Mouse (Mus musculus): Measurements from ENCODE around the gene Prkg1.

Prkg1 gene

DNA sequence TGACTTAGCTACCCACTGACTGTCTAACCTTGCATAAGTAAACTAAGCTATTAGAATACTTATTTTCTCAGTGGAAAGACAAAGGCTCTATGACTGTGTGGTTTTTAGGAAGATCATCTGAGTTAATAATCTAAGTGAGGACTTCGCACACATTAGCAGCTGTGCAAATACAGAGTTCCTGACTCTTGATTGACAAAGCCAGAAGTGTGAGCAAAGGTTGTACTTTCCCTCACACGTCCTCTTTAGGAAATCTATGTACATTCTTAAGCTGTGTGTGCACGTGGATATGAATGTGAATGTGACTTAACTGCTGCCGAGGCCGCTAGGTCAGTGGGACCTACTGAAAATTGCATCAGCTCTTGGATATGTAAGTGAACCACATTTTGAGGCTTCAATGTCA, 738.0 kb downstream of the Prkg1 start:
- no peak for DNase-seq

DNA sequence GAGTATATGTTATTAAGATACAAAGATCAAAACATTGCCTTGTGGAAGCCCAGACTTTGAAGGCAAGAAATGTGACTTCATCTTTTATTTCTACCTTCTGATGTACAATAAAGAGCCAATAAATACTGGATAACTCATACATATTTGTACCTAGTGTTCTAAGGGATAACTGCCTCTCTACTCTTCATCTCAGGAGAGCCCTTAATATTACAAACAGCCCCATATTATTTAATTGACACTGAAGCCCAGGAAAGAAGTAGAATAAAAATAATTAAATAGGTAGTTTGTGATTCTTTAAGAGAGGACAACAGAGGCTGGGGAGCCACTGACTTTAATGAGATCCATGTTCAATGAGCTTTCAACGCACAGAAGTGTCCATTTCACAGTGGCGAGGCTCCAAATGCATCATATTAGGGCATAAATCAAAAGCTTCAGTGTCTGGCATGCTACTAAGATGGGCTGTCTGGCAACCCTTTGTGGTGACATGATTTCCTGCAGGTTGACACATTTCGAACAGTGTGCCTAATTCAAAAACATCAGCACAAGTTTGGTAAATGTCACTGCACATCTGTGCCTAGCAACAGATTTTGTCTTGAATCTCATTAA, 753.2 kb downstream of the Prkg1 start:
- no peak for DNase-seq

DNA sequence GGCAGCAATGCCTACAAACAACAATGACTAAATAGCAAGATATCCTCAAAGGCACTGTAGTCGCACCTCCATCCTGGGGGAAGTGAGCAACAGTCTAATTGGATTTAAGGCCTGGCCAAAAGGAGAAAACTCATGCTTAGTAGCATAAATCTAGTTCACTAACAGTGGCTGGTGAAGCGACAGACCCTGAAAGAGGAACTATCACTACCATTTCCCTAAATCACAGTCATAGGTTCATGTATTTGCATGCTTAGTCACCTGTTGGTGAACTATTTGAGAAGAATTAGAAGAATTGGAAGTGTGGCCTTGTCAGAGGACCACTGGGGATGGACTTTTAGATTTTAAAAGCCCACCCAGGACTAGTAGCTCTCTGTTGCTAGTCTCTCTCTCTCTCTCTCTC, 766.3 kb downstream of the Prkg1 start:
- no peak for DNase-seq

DNA sequence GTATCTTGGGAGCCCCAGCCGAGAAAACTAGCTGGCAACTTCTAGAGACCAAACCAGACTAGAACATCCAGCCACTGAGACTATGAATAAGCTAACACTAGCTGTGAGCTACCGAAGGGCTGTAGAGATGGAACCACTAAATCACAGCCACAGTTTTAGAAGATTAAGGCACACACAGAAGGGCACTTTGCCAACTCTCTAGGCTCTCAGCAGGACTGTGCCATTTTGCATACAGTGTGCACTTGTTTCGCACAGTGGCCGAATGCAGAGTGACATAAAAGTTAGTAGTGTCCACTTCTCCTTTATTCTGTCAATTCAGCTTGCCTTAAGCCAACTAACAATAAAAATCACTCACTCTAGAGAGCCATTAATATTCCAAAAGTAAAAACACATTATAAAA, 774.4 kb downstream of the Prkg1 start:
- DNase-seq = no peak

DNA sequence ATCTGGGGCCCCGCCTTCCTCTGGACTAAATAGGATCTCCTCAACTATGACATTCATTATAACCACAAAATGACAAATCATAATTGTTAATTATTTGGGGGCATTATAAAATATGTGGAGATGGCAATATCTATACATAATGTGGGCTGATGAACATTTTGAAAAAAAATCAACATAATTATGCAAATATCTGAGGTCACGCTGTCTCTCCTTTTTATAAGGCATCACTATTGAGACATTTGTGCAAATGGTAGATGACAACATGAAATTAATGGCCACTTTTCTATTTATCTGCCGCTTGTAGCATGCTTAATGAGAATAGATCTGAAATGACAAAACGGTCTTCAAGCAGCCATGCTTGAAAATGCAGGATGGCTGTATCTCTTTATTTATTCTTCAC, 782.4 kb downstream of the Prkg1 start:
- no peak for DNase-seq

DNA sequence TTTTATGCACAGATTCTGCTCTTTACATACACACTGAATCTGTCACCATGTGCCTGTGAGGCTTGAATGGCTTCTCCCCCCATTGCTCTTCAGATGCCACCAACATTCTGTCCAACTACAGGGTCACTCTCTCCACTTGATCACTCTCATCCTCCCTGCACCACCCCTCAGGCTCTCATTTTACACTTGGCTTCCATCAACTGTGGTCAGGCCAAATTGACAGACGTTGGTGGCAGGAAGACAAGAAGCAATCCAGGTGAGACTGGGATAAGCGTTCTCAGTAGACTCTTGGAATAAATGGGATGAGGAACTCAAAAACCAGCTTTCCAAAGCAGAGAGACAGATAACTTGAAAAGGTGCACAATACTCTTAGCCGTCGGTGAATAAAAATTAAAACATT, 786.7 kb downstream of the Prkg1 start:
- DNase-seq = peak; percentile 73 to 82

DNA sequence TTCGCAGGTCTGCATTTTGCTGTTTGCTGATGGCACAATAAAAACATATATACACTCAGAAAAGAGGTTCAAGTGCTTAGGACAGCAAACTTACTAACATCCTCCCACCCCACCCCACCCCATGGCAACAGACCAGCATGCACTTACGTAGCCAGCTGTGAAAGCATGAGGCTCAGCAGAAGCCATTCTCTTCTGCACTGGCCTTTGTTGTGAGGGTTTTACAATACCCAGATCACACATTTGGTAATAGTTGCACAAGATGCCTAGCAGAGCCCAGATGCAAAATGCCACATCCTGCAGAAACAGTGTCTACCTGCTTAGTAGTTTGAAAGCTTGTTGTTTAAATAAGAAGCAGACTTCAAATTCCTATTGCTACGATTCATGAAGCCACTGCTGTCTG, 814.2 kb downstream of the Prkg1 start:
- no peak for DNase-seq

DNA sequence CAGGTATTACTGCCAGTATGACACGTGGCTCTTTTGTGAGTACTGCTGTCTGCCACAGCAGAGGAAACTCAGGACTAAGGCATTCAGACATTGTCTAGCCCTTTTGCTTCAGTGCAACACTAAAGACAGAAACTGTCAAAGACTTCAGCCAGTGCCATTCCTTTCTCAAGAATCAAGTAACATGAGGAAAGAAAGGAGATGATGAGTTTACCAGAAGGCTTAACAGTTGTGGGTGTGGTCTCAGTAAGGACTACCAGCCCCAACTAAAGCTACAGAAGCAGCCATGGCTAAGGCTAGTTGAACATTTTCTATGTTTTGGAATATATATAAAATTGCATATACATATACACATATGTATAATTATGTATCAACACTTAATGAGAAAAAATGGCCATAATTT, 816.6 kb downstream of the Prkg1 start:
- DNase-seq = no peak

DNA sequence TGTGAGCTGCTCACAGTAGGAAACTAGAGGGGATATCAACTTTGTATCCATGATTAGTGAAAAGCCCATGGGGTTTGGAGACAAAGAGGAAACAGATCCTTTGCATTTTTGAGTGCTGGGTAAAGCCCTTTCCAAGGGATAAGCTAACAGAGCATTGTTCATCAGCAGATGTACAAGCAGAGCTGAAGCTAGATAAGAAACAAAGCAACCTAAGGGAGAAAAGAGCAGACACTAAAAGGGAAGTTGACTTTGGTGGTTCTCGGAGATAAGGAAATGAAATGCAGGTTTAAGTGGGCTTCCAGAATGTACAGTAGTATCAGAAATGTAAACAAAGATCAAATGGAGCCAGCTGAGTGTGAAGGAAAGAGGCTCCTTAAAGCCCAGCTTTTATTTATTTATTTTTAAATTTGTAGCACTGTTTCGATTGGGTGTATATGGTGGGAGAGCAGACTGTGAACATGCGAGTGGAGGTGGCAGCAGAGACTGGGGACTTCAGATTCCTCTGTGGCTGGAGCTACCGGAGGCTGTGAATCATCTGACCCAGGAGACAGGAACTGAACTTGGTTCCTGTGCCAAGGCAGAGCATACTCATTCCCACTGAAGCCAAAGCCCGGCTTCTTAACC, 822.4 kb downstream of the Prkg1 start:
- DNase-seq = no peak

DNA sequence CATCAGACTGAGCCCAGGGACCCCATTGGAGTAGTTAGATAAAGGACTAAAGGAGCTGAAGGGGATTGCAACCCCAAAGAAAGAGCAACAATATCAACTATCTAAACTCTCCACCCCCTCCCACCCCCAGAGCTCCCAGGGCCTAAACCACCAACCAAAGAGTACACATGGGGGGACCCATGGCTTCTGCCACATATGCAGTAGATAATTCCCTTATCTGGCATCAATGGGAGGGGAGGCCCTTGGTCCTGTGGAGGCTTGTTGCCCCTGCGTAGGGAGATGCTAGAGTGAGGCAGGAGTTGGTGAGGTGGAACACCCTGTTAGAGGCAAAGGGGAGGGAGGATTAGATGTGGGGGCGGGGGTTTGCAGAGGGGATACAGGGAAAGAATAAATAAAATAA, 826.8 kb downstream of the Prkg1 start:
- no peak for DNase-seq

DNA sequence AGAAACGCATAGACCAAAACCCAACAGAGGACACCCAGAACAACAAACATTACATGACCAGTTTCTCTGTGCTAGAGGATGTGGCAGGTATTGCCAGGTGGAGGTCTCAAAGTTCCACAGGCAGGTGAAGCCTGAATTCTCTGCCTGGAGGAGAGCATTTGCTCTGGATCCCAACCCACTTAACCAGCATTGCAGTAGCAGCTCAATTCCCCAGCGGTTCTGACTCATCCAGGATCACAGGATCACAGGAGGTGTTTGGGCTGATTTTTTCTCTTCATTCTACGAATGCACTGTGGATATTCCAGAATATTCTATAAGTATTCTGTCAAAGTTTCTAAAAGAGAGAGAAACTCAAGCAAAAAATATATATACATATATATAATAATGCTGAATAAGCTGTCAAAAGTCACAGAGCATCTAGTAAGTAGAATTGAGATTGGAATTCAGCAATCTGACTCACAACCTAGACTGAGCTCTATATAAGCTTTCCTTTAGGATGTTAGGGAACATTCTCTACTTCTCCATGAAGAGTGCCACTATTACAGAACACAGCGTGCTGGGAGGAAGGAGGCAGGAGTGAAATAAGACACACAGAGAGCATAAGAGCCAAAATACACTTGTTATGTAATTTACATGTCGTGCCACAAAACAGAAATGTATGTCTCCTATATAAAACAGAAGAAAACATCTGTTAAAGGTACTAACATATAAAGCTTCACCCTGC, 833.2 kb downstream of the Prkg1 start:
- DNase-seq = no peak

DNA sequence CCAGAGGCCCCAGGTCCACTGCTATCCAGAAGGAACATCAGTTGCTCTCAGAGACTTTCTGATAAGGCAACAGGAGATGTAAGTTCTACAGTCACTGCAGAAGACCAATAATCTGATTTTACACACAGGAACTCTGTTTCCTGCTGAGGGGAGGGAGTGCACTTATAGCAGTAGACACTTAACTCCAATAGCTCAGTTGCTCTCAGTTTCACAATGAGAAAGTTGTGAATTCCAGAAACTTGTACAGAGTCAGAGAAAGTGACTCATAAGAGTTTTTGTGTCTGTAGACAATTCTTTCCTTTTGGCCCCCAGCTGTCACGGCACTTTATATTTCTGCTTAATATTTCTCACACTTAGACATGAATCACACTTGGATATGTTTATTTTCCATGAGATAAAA, 840.8 kb downstream of the Prkg1 start:
- DNase-seq = no peak

DNA sequence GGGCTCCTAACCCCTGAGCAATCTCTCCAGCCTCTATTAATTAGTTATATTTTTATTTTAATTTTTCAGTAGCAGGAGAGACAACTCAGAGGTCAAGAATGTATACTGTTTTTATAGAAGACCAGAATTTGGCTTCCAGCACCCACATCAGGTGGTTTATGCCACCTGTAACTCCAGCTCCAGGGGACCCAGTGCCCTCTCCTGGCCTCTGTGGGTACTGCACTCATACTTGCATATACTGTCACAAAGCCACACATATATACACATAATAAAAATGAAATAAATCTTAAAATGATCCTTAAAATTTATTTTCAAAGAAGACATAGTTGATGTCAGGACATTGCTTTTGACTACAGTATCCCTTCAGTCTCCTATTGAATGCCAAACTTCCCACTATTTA, 862.5 kb downstream of the Prkg1 start:
- DNase-seq = no peak

DNA sequence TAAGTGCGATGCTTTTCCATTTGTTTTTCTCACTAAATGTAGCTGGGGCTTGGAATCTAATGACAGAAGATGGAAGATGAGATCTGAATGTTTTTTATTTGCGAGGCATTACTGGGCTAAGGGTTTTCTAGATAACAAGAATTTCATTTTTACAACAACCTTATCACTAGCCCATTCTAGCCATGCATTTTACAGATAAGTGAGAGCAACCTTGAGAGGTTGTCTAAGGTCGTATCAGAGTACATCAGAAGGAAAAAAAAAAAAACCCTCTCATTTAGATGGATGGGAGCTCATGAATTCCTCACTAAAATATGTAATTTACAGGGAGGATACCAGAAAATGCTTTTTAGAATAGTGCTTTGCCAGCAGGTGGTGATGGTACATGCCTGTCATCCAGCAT, 863.8 kb downstream of the Prkg1 start:
- DNase-seq = no peak

DNA sequence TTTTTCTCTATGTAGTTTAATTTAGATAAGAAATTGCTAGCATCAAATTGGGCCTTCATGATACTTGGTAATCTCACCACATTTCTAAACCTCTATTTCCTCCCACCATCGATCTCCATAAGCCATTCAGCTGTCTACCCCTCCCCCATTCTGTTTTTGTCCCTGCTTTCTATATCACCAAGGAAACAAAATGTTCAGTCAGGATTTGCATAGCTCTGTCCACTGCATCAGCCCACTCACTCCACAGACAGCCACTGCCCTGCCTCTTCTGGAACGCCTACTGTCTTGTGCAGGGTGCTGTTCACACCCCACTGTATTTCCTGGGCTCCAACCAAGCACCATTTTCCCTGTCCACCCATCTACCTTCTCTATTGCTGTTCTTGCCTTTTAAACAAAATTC, 874.5 kb downstream of the Prkg1 start:
- DNase-seq = no peak

DNA sequence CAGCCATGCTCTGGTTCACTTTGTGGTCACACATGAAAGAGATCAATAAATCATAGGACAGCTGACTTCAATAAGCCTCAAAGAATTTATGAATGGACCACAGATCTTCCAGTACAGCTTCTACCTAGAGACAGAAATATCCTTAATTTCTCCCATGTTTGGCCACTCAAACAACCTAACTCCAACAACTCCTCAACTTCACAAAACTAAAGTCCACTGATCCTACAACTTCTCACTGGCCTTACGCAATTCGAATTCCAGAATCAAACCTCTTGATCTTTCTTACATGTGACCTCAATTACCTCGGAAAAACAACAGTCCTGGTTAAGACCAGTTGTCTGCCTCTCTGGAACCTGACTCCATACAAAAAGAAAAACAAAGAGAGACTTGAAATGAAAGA, 875.0 kb downstream of the Prkg1 start:
- no peak for DNase-seq

DNA sequence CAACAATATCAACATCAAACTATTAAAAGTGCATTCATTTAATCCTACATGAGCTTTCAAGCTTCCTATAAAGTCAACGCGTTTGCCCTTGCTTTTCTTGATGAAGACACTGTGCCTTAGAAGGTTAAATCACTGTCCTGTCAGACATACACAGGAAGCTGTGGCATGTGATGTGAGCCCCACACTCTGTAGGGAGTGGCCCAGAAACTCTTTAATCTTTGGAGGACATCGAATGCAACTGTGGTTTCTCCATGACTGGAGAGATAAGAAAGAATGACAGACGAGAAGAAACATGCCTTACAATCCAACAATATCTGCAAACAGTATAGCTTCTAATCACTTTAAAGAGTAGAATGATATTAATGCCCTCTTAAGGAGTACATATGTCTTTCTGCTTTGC, 903.4 kb downstream of the Prkg1 start:
- DNase-seq = no peak

DNA sequence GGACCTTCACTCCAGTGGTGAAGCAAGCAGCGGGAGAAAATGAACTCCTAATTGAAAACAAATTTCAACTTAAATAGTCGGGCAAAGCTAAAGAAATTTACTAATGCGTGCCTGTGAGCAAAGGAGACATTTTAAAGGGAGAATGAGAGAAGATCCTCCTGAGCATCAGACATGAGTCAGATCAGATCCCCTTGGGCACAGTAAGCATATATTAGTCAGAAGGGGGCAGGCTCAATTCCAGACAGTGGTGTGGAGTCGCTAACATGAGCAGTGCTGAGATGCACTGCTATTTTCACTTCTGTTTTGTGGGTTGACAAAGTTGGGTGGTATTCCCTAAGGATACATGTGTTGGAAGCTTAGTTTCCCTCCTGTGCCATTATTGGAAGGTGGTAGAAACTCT, 913.8 kb downstream of the Prkg1 start:
- no peak for DNase-seq

DNA sequence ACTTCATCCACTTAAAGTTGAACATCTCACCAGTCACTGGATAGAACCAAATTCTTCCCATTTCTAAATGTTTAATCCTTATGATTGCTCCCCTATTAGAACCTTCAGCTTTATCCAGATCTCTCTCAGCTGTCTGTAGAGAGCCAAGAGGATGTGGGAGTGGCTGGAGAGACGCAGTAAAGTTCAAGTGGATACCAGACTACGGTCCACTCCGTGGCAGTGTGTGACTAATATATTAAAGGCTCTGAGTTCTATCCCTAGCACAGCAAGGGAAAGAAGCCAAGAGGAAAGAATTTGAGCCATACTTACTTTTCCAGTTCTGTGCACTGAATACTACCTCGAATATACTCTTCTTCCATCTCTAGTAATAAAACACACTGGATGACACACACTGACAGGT, 919.9 kb downstream of the Prkg1 start:
- no peak for DNase-seq

DNA sequence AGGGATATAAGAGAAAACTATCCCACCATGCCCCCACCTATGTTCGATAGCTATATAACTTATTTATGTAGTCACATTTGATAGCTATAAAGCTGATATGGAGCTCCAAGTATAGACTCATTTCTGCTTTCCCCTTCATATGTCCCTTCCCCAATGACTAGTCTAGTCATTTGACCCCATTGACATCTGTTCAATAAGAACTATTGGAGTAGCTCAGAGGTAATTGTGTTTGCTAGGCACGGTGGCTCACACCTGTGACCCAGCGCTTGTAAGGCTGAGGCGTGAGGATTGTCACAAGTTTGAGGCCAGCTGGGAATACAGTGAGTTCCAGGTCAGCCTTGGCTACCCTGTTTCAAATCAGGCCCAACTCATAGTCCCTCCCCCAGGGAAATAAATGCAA, 921.2 kb downstream of the Prkg1 start:
- DNase-seq = no peak

DNA sequence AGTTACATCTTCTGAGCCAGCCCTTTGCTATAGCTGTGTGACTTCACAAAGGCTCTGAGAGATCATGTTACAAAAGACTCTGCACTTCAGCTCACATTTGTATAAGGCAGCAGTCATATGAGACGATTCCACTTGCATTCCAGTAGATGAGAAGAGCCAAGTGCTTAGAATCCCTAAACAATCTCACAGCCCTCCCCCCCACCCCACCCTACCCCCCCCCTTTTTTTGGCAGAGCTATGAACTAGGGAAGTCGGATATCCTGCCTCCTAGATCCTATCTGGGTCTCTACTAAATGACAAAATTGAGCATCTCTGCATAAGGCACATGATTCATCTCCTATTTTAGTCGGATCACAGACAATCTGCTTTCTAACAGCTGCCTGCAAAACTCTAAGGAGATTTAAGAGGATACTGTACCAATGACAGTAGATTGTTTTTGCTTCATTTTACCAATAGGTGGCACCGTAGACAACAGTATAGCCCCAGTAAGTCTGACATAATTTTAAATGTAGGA, 921.7 kb downstream of the Prkg1 start:
- DNase-seq = peak in 1 of 2 experiments; percentile 39

DNA sequence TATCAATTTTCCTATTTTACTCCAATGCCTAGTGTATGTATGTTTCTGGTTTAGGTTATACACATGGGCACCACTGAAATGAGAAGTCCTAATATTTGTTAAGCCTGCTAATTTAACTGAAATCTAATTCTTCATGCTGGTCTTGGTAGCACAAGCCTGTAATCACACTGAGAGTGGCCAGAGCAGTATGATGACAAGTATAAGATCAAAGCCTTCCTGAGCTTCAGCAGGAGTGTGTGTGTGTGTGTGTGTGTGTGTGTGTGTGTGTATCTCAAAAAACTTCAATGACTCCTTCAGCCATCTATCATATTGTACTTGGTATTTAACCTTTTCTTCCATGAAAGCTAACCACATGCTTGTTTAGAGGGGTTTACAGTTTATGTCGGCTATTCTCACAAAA, 922.2 kb downstream of the Prkg1 start:
- no peak for DNase-seq

DNA sequence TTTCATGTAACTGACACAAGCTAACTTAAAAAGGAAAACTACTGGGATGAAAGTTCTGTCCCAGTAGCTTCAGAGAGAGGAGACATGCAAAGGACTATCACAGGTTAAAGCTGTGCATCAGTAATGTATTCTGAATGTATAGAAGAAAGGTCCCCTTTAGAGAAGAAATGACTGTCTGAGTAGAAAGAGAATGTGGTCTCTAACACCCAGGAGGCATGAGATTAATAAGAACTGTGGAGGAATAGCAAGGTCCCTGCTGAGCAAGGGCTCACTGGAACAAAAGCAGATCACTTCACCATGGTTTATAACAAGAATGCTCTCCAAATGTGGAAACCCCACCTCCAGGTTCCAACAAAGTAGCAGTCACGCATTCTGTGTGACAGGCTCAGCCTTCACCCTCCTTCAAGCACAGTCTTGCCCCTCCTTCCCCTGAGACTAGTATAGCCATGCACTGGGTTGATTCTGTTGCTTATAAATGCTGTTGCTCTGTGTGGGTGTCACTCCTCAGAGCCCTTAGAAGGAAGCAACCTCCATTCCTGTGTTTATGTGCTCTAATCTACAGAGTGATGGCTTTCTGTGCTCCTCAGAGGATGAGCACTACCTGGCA, 931.7 kb downstream of the Prkg1 start:
- DNase-seq = no peak

DNA sequence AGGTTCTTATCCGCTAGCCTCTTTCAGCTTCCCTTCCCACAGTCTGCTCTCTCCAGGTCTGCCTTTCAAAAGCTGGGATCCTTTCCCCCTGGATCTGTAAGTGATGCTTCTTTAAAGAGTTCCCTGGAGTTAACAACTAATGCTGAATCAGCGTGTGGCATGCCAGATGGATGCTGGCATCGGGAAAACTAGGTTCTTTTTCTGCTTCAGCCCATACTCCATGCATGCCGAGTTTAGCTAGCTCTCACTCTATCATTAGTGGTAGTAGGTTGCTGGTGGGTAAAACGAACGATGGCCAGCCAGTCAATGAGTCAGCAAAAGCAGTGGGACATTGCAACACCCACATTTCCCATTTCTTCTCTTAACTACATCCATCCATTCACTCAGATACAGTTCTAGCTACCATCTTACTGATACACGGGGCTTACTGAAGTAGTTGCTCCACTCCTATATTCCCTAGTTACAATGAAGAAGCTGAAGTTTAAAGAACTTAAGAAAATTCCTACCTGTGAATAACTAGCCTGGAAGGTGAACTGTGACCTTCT, 935.5 kb downstream of the Prkg1 start:
- no peak for DNase-seq
